Mouse (Mus musculus): ENCODE measurements around the gene Rangrf. TPM values are rescaled to one million over a fixed set of nuclear protein-coding genes. Genes with fewer than 3 reads are reported as not detected.

The Rangrf gene
- polyA plus RNA-seq, 1 experiment, result 15.4 TPM

DNA sequence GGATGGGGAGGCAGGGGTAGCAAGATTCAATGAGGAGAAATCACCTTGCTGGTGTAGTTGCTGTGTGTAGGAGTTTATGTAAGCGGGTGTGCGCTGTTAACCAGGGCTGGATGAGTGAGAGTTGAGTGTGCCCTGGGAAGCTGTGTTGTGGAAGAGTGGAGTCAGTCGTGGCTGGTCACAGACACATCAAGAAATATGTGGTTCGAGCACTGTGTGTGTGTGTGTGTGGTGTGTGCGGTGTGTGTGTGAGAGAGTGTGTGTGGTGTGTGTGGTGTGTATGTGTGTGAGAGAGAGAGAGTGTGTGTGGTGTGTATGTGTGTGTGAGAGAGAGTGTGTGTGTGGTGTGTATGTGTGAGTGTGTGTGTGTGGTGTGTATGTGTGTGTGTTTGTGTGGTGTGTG, 19.5 kb downstream of the Rangrf start:
- DNase-seq, result no peak
- WGBS, result 44% methylated on average over 5 of the region's 5 CpGs
- TF ChIP-seq POLR2A (IDR thresholded peaks at IDR 0.05; ENCODE audit: borderline replicate concordance, extremely low read depth, low read depth, low read length) (no peak), CTCF (IDR thresholded peaks at IDR 0.05; ENCODE audit: insufficient read depth, low read length) (no peak)
- peak overlapping the region; percentile 50 for H3K4me3 ChIP-seq (replicated peaks; ENCODE audit: extremely low read depth, low read depth, low read length)
- no peaks in the 10 kb centered on the region; the same call in 1 of the 2 replicates for H3K4me1 ChIP-seq (ENCODE audit: control insufficient read depth, insufficient read depth, low read length)

GRCm38 (mm10) chr11:68954408-68954807, 20.6 kb downstream of the Rangrf start:
- 2% methylated on average over 17 of the region's 17 CpGs for WGBS
- TF ChIP-seq POLR2A (IDR thresholded peaks at IDR 0.05; ENCODE audit: borderline replicate concordance, extremely low read depth, low read depth, low read length), result no peak
- TF ChIP-seq CTCF (IDR thresholded peaks at IDR 0.05; ENCODE audit: insufficient read depth, low read length), result no peak

DNA sequence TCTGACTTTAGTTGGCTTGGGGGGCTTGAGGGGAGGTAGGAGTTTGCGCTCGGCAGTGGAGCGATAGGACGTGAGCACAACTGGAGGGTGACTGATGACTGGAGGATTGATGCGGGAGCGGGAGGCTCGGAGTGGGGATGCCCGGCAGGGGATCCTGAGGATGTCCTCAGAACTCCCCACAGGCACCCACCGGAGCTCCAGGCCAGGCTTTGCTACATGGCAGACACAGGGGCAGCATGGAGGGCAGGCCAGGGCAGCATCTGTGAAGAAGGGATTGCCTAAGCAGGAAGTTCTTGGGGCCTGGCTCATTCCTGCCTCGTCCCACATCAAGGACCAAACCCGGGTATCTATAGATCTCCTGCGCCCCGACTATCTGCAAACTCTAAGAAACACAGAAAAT, 21.1 kb downstream of the Rangrf start:
- H3K4me1 ChIP-seq (ENCODE audit: control insufficient read depth, insufficient read depth, low read length), result no peaks in the 10 kb centered on the region; the same call in 1 of the 2 replicates
- peak overlapping the region; percentile 29 for H3K4me3 ChIP-seq (replicated peaks; ENCODE audit: extremely low read depth, low read depth, low read length)
- DNase-seq, result no peak
- no peak for TF ChIP-seq POLR2A (IDR thresholded peaks at IDR 0.05; ENCODE audit: borderline replicate concordance, extremely low read depth, low read depth, low read length)
- TF ChIP-seq CTCF (IDR thresholded peaks at IDR 0.05; ENCODE audit: insufficient read depth, low read length), result no peak
- WGBS, result 19% methylated on average over 13 of the region's 13 CpGs

More at GRCm38 (mm10) chr11:68954408-68954807, 20.6 kb downstream of the Rangrf start:
- H3K4me1 ChIP-seq (ENCODE audit: control insufficient read depth, insufficient read depth, low read length), result no peaks in the 10 kb centered on the region; the same call in 1 of the 2 replicates
- H3K4me3 ChIP-seq (replicated peaks; ENCODE audit: extremely low read depth, low read depth, low read length), result peak overlapping the region; percentile 17
- no peak for DNase-seq

- TF ChIP-seq CTCF (IDR thresholded peaks at IDR 0.05; ENCODE audit: insufficient read depth, low read length), result no peak
- no peak for TF ChIP-seq POLR2A (IDR thresholded peaks at IDR 0.05; ENCODE audit: borderline replicate concordance, extremely low read depth, low read depth, low read length)
- no peak overlapping the region for H3K4me3 ChIP-seq (replicated peaks; ENCODE audit: extremely low read depth, low read depth, low read length)
- DNase-seq, result no peak
- no peaks in the 10 kb centered on the region; the same call in 1 of the 2 replicates for H3K4me1 ChIP-seq (ENCODE audit: control insufficient read depth, insufficient read depth, low read length)
- WGBS, result 47% methylated on average over 12 of the region's 12 CpGs
Observed at GRCm38 (mm10) chr11:68947542-68947993, 27.4 kb downstream of the Rangrf start.

- DNase-seq, result no peak
- Histone ChIP-seq H3K4me3 (replicated peaks; ENCODE audit: extremely low read depth, low read depth, low read length) (no peak overlapping the region), H3K4me1 (ENCODE audit: control insufficient read depth, insufficient read depth, low read length) (no peaks in the 10 kb centered on the region; the same call in 1 of the 2 replicates)
- WGBS, result 48% methylated on average over 16 of the region's 16 CpGs
- TF ChIP-seq POLR2A (IDR thresholded peaks at IDR 0.05; ENCODE audit: borderline replicate concordance, extremely low read depth, low read depth, low read length), result no peak
- no peak for TF ChIP-seq CTCF (IDR thresholded peaks at IDR 0.05; ENCODE audit: insufficient read depth, low read length)
Observed at GRCm38 (mm10) chr11:68946806-68947440, 28.1 kb downstream of the Rangrf start.

DNA sequence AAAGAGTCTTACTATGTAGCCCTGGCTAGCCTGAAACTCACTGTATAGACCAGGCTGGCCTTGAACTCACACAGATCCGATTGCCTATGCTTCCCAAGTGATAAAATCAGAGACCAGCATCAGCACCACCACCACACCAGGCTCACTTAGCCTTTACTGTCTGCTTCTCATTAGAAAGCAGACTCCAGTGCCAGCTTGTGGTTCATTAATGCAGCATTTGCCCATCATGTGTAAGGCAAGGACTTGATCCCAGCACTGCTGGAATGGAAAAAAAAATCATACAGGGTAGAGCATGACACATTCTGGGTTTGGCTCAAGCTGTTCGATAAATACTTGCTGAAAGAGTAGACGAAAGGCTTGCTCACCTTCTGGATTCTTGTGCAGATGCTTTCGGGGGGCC, 29.0 kb downstream of the Rangrf start:
- TF ChIP-seq POLR2A (IDR thresholded peaks at IDR 0.05; ENCODE audit: borderline replicate concordance, extremely low read depth, low read depth, low read length) (no peak), CTCF (IDR thresholded peaks at IDR 0.05; ENCODE audit: insufficient read depth, low read length) (no peak)
- WGBS, result 90% methylated on average over 4 of the region's 4 CpGs
- no peak for DNase-seq
- no peaks in the 10 kb centered on the region for H3K4me1 ChIP-seq (ENCODE audit: control insufficient read depth, insufficient read depth, low read length)
- no peak overlapping the region for H3K4me3 ChIP-seq (replicated peaks; ENCODE audit: extremely low read depth, low read depth, low read length)

GRCm38 (mm10) chr11:68945245-68945644, 29.7 kb downstream of the Rangrf start:
- no peak overlapping the region for H3K4me3 ChIP-seq (replicated peaks; ENCODE audit: extremely low read depth, low read depth, low read length)
- DNase-seq, result no peak
- H3K4me1 ChIP-seq (ENCODE audit: control insufficient read depth, insufficient read depth, low read length), result peaks cover 2% of the 10 kb centered on the region; the same call in 1 of the 2 replicates
- WGBS, result 81% methylated on average over 2 of the region's 2 CpGs
- TF ChIP-seq CTCF (IDR thresholded peaks at IDR 0.05; ENCODE audit: insufficient read depth, low read length) (no peak), POLR2A (IDR thresholded peaks at IDR 0.05; ENCODE audit: borderline replicate concordance, extremely low read depth, low read depth, low read length) (no peak)

GRCm38 (mm10) chr11:68942731-68943130, 32.3 kb downstream of the Rangrf start:
- no peak for DNase-seq
- TF ChIP-seq CTCF (IDR thresholded peaks at IDR 0.05; ENCODE audit: insufficient read depth, low read length), result no peak
- 0 out of 2 replicates have a peak, but pooled peaks have one; percentile 16 for TF ChIP-seq POLR2A (IDR thresholded peaks at IDR 0.05; ENCODE audit: borderline replicate concordance, extremely low read depth, low read depth, low read length)
- peaks cover 2% of the 10 kb centered on the region; the same call in 1 of the 2 replicates for H3K4me1 ChIP-seq (ENCODE audit: control insufficient read depth, insufficient read depth, low read length)
- no peak overlapping the region for H3K4me3 ChIP-seq (replicated peaks; ENCODE audit: extremely low read depth, low read depth, low read length)
- WGBS, result 81% methylated on average over 8 of the region's 8 CpGs

GRCm38 (mm10) chr11:68940516-68940915, 34.5 kb downstream of the Rangrf start:
- Histone ChIP-seq H3K4me1 (ENCODE audit: control insufficient read depth, insufficient read depth, low read length) (peaks cover 2% of the 10 kb centered on the region; the same call in 1 of the 2 replicates), H3K4me3 (replicated peaks; ENCODE audit: extremely low read depth, low read depth, low read length) (no peak overlapping the region)
- 43% methylated on average over 4 of the region's 4 CpGs for WGBS
- no peak for DNase-seq
- TF ChIP-seq CTCF (IDR thresholded peaks at IDR 0.05; ENCODE audit: insufficient read depth, low read length) (no peak), POLR2A (IDR thresholded peaks at IDR 0.05; ENCODE audit: borderline replicate concordance, extremely low read depth, low read depth, low read length) (no peak)
